Mouse (Mus musculus) megakaryocyte, embryonic 14.5 days (primary cell): Measurements from ENCODE around the gene Nsmce1.

Experiments
- FLI1 ChIP-seq: IDR thresholded peaks from 2 replicates; pipeline ENCODE4 v1.6.1; 2012; ENCODE audit warnings: low read length, inconsistent platforms, mixed read lengths
- GATA1 ChIP-seq: IDR thresholded peaks from 3 replicates; pipeline ENCODE4 v1.6.1; 2012; ENCODE audit warnings: mixed read lengths, low read length, inconsistent platforms, borderline replicate concordance

DNA sequence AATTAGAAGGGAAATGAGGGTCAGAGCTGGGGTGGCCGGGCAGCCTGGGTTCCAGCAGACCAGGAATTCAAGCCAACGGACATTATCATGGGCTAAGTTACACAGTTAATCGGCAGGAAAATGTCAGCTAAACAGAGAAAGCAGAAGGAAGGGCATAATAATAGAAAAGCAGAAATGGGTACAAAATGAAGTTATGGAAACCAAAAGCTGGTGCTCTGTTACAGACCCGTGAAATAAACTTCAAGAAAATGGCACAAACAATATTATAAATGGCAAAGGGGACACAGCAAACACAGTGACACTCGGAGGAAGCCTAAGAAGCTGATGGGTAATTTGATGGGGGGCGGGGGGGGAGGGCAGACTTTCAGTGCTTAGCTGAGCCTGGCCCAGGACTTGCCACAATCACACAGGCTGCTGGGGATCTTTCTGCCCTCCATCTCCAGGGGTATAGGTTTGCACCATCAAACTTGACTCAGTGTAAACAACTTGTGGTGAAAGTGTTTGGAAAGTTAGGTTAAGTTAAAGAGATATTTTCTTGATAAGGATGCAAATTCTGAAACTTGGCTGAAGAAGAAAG lies 4.6 kb upstream of the Nsmce1 start:
- TF ChIP-seq GATA1 (no peak), FLI1 (no peak)
